8 mouse cellular contexts compared by ENCODE assay signal in the genomic region with DNA sequence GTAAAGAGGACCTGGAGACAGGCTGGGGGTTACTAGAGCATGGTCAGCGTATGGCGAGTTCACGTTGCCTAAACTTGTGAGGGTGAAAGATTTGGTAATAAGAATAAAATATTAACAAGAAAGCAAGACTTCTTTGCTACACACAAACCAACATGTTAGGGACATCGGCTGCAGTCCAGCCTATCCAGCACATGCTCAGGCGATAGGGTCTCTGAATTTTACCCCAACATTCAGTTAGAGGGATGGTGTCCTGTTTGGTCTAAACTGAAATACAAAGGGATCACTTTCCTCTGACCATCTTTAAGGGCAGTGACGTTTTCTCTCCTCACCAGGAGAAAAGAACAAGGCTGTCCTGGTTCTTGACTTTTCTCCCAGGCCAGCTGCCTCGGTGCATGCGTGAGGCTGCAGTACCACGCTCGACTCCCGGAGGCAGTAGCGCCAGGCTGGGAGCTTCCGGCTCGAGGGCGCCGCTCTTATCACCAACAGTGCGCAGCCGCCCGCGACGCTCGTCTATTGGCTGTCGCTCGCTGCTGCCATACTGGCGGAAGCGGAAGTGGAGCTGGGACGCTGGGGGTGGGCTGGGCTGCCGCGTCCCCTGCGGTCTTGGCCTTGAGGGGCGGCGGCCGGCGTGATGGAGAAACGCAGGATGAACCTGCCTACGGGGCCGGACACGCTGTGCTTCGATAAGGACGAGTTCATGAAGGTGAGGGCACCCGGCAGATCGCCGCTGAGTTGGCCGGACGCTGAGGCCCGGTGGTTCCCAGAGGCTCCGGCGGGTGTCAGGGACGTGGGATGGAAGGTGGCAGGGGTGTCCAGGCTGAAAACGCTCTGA. TPM values are rescaled to one million over a fixed set of nuclear protein-coding genes. Genes with fewer than 3 reads are reported as not detected.
DNase-seq lines count a peak whose midpoint lies in the region; ATAC-seq lines count a peak whose summit lies in the region.

Cog2 (plus strand) TSS at position 519 of the 832 bp plus-strand sequence.

- WGBS in heart, embryonic 13.5 days, result 10% methylated on average over 50 of the region's 50 CpGs
- WGBS in liver, embryonic 12.5 days (ENCODE audit: insufficient replicate concordance), result 10% methylated on average over 50 of the region's 50 CpGs
- 10% methylated on average over 50 of the region's 50 CpGs for WGBS in stomach, embryonic 15.5 days

- peak within 1 kb of the TSS; percentile 95 for H3K4me2 ChIP-seq in heart, embryonic 13.5 days
- H3K4me2 ChIP-seq in liver, embryonic 12.5 days, result peak within 1 kb of the TSS; percentile 85
- H3K4me2 ChIP-seq in stomach, embryonic 15.5 days, result peak within 1 kb of the TSS; percentile 79

- H3K27ac ChIP-seq in brown adipose tissue, adult 24 weeks (replicated peaks; ENCODE audit: low read depth, low read length), result peak within 1 kb of the TSS; percentile 59
- no peak within 1 kb of the TSS for H3K27ac ChIP-seq in heart, embryonic 13.5 days (replicated peaks)
- peak within 1 kb of the TSS; percentile 52 for H3K27ac ChIP-seq in liver, embryonic 12.5 days
- H3K27ac ChIP-seq in stomach, embryonic 15.5 days, result no peak within 1 kb of the TSS

- H3K4me1 ChIP-seq in brown adipose tissue, adult 24 weeks (ENCODE audit: control insufficient read depth, insufficient read depth, insufficient read length, low read length), result peaks cover 12% of the 10 kb centered on the region
- H3K4me1 ChIP-seq in heart, embryonic 13.5 days, result peaks cover 20% of the 10 kb centered on the region
- H3K4me1 ChIP-seq in liver, embryonic 12.5 days, result peaks cover 23% of the 10 kb centered on the region
- peaks cover 13% of the 10 kb centered on the region for H3K4me1 ChIP-seq in stomach, embryonic 15.5 days

- peak within 1 kb of the TSS; percentile 87 for H3K4me3 ChIP-seq in brown adipose tissue, adult 24 weeks (ENCODE audit: insufficient read depth, low read depth, low read length)
- H3K4me3 ChIP-seq in heart, embryonic 13.5 days, result peak within 1 kb of the TSS; percentile 92
- H3K4me3 ChIP-seq in liver, embryonic 12.5 days, result peak within 1 kb of the TSS; percentile 85
- H3K4me3 ChIP-seq in stomach, embryonic 15.5 days (replicated peaks), result peak within 1 kb of the TSS; percentile 97

- peak within 1 kb of the TSS; percentile 89 for H3K9ac ChIP-seq in heart, embryonic 13.5 days
- H3K9ac ChIP-seq in liver, embryonic 12.5 days, result peak within 1 kb of the TSS; percentile 83
- peak within 1 kb of the TSS; percentile 92 for H3K9ac ChIP-seq in stomach, embryonic 15.5 days

- peak; percentile 89 for ATAC-seq in heart, embryonic 13.5 days (ENCODE audit: extremely low read depth, insufficient number of reproducible peaks, low FRiP score, low TSS enrichment)
- peak; percentile 97 for ATAC-seq in liver, embryonic 12.5 days
- peak; percentile 97 for ATAC-seq in stomach, embryonic 15.5 days (ENCODE audit: insufficient read depth, low FRiP score, low read depth)

- H3K9me3 ChIP-seq in heart, embryonic 13.5 days, result no peaks in the 10 kb centered on the region
- no peaks in the 10 kb centered on the region for H3K9me3 ChIP-seq in liver, embryonic 12.5 days (replicated peaks)
- H3K9me3 ChIP-seq in stomach, embryonic 15.5 days, result no peaks in the 10 kb centered on the region

- peaks cover 9% of the 10 kb centered on the region for H3K36me3 ChIP-seq in heart, embryonic 13.5 days
- peaks cover 16% of the 10 kb centered on the region for H3K36me3 ChIP-seq in liver, embryonic 12.5 days
- 0 out of 2 replicates have a peak, but pooled peaks cover 2% of the 10 kb centered on the region for H3K36me3 ChIP-seq in stomach, embryonic 15.5 days

- DNase-seq in CD4-positive, CD25-positive, alpha-beta regulatory T cell, adult 2 months (ENCODE audit: low read depth, low spot score), result peak; percentile 98
- peak; percentile 16 for DNase-seq in fat pad, adult 2 months (ENCODE audit: extremely low read depth, low read depth, low spot score)
- peak; percentile 95 for DNase-seq in kidney, postnatal 10 days
- DNase-seq in natural killer cell, adult 2 months (ENCODE audit: low spot score in 2 of 2), result peak; percentile 85 to 89

- peaks cover 20% of the 10 kb centered on the region; the same call in 1 of the 2 replicates for H3K27me3 ChIP-seq in heart, embryonic 13.5 days (replicated peaks)
- 0 out of 2 replicates have a peak, but pooled peaks cover 7% of the 10 kb centered on the region for H3K27me3 ChIP-seq in liver, embryonic 12.5 days (replicated peaks)
- H3K27me3 ChIP-seq in stomach, embryonic 15.5 days (replicated peaks), result no peaks in the 10 kb centered on the region

RNA-seq across cellular contexts. Expression of gene Cog2, which starts in this region (rescaled TPM):
- 17.2 and 19.6 TPM in 2 replicates for polyA plus RNA-seq in brown adipose tissue, adult 24 weeks (2012; ENCODE audit: insufficient read depth, insufficient read length, missing spikeins)
- 20.5 and 20.7 TPM in 2 replicates for polyA plus RNA-seq in heart, embryonic 13.5 days (2015; fragmentation: Nextera tagmentation; extraction: Ambion mirVana)
- polyA plus RNA-seq in liver, embryonic 12.5 days (2016; fragmentation: Nextera tagmentation; extraction: Ambion mirVana), result 23.8 and 25.2 TPM in 2 replicates
- polyA plus RNA-seq in stomach, embryonic 15.5 days (2015; fragmentation: Nextera tagmentation; extraction: Ambion mirVana), result 31.4 and 37.0 TPM in 2 replicates

Comparison
In these comparisons a context has a peak if more than half of its experiments do, and no peak if none do; other contexts are left out.
1. DNase-seq: peak in every context shown above with its lines; median percentile 98 in CD4-positive, CD25-positive, alpha-beta regulatory T cell, adult 2 months; 95 in kidney, postnatal 10 days; 87 in natural killer cell, adult 2 months; 16 in fat pad, adult 2 months.
2. H3K27ac ChIP-seq: peak in brown adipose tissue, adult 24 weeks (single experiment) and liver, embryonic 12.5 days (single experiment); none in heart, embryonic 13.5 days (single experiment) and stomach, embryonic 15.5 days (single experiment).
3. Peak in every context shown above with its lines, with median percentiles within 50 percentile points of each other: H3K4me3 ChIP-seq, ATAC-seq, H3K4me2 ChIP-seq and H3K9ac ChIP-seq.